Mouse (Mus musculus): ENCODE results near the gene Gja1. TPM values are rescaled to one million over a fixed set of nuclear protein-coding genes. Genes with fewer than 3 reads are reported as not detected.

The Gja1 gene
- polyA plus RNA-seq, 1 experiment from 2014 or later = 330 TPM

GRCm38 (mm10) chr10:56425016-56425798 lies 48.1 kb downstream of the Gja1 start:
- 0 out of 2 replicates have a peak overlapping the region, but pooled peaks have one; percentile 5 for H3K4me2 ChIP-seq
- 66% methylated on average over 15 of the region's 15 CpGs for WGBS
- no peaks in the 10 kb centered on the region for H3K27me3 ChIP-seq
- peak overlapping the region; percentile 76 for H3K27ac ChIP-seq
- no peaks in the 10 kb centered on the region for H3K9me3 ChIP-seq
- H3K4me3 ChIP-seq = no peak overlapping the region
- H3K9ac ChIP-seq = no peak overlapping the region
- no peaks in the 10 kb centered on the region for H3K36me3 ChIP-seq
- H3K4me1 ChIP-seq = peaks cover 19% of the 10 kb centered on the region
- ATAC-seq (ENCODE audit: insufficient number of reproducible peaks, insufficient read depth, low FRiP score, low TSS enrichment, low read depth) = no peak

GRCm38 (mm10) chr10:56426369-56426768 lies 49.2 kb downstream of the Gja1 start:
- H3K9ac ChIP-seq = no peak overlapping the region
- no peaks in the 10 kb centered on the region for H3K36me3 ChIP-seq
- H3K27me3 ChIP-seq = no peaks in the 10 kb centered on the region
- H3K9me3 ChIP-seq = no peaks in the 10 kb centered on the region
- no peak overlapping the region for H3K4me3 ChIP-seq
- no peak for ATAC-seq (ENCODE audit: insufficient number of reproducible peaks, insufficient read depth, low FRiP score, low TSS enrichment, low read depth)
- 60% methylated on average over 4 of the region's 4 CpGs for WGBS
- H3K27ac ChIP-seq = peak overlapping the region; percentile 36; the same call in 1 of the 2 replicates
- peaks cover 19% of the 10 kb centered on the region for H3K4me1 ChIP-seq
- H3K4me2 ChIP-seq = no peak overlapping the region

- no peaks in the 10 kb centered on the region for H3K36me3 ChIP-seq
- WGBS = 87% methylated on average over 2 of the region's 2 CpGs
- H3K4me3 ChIP-seq = no peak overlapping the region
- H3K4me1 ChIP-seq = peaks cover 25% of the 10 kb centered on the region
- no peaks in the 10 kb centered on the region for H3K9me3 ChIP-seq
- no peak overlapping the region for H3K9ac ChIP-seq
- H3K27me3 ChIP-seq = no peaks in the 10 kb centered on the region
- H3K27ac ChIP-seq = no peak overlapping the region
- no peak overlapping the region for H3K4me2 ChIP-seq
- ATAC-seq (ENCODE audit: insufficient number of reproducible peaks, insufficient read depth, low FRiP score, low TSS enrichment, low read depth) = no peak
Measured at GRCm38 (mm10) chr10:56427382-56427781, 50.3 kb downstream of the Gja1 start.

GRCm38 (mm10) chr10:56427827-56428226 lies 50.7 kb downstream of the Gja1 start:
- H3K4me2 ChIP-seq = no peak overlapping the region
- H3K9me3 ChIP-seq = no peaks in the 10 kb centered on the region
- H3K27me3 ChIP-seq = no peaks in the 10 kb centered on the region
- H3K27ac ChIP-seq = no peak overlapping the region
- no peak overlapping the region for H3K4me3 ChIP-seq
- 79% methylated on average over 2 of the region's 2 CpGs for WGBS
- H3K36me3 ChIP-seq = no peaks in the 10 kb centered on the region
- no peak overlapping the region for H3K9ac ChIP-seq
- H3K4me1 ChIP-seq = peaks cover 30% of the 10 kb centered on the region
- ATAC-seq (ENCODE audit: insufficient number of reproducible peaks, insufficient read depth, low FRiP score, low TSS enrichment, low read depth) = no peak

- Histone ChIP-seq H3K4me3 (no peak overlapping the region), H3K4me1 (peaks cover 29% of the 10 kb centered on the region), H3K27ac (no peak overlapping the region), H3K9ac (no peak overlapping the region), H3K4me2 (no peak overlapping the region), H3K27me3 (no peaks in the 10 kb centered on the region), H3K9me3 (no peaks in the 10 kb centered on the region), H3K36me3 (no peaks in the 10 kb centered on the region)
- no peak for ATAC-seq (ENCODE audit: insufficient number of reproducible peaks, insufficient read depth, low FRiP score, low TSS enrichment, low read depth)
- WGBS = 70% methylated on average over 5 of the region's 5 CpGs
Measured at GRCm38 (mm10) chr10:56429011-56429410, 51.9 kb downstream of the Gja1 start.

GRCm38 (mm10) chr10:56431600-56432389 lies 54.7 kb downstream of the Gja1 start:
- peak overlapping the region; percentile 64 for H3K9ac ChIP-seq
- peaks cover 11% of the 10 kb centered on the region for H3K4me1 ChIP-seq
- peak overlapping the region; percentile 87 for H3K27ac ChIP-seq
- no peaks in the 10 kb centered on the region for H3K27me3 ChIP-seq
- H3K4me3 ChIP-seq = peak overlapping the region; percentile 38
- H3K36me3 ChIP-seq = no peaks in the 10 kb centered on the region
- no peaks in the 10 kb centered on the region for H3K9me3 ChIP-seq
- H3K4me2 ChIP-seq = peak overlapping the region; percentile 70
- 6% methylated on average over 23 of the region's 23 CpGs for WGBS
- ATAC-seq (ENCODE audit: insufficient number of reproducible peaks, insufficient read depth, low FRiP score, low TSS enrichment, low read depth) = peak; percentile 59; the same call in 1 of the 2 replicates

GRCm38 (mm10) chr10:56432390-56432709 lies 55.2 kb downstream of the Gja1 start:
- no peak for ATAC-seq (ENCODE audit: insufficient number of reproducible peaks, insufficient read depth, low FRiP score, low TSS enrichment, low read depth)
- peak overlapping the region; percentile 87; the same call in 1 of the 2 replicates for H3K27ac ChIP-seq
- peak overlapping the region; percentile 70 for H3K4me2 ChIP-seq
- H3K9ac ChIP-seq = no peak overlapping the region
- peaks cover 11% of the 10 kb centered on the region for H3K4me1 ChIP-seq
- WGBS = 40% methylated on average over 6 of the region's 6 CpGs
- no peaks in the 10 kb centered on the region for H3K27me3 ChIP-seq
- no peaks in the 10 kb centered on the region for H3K36me3 ChIP-seq
- peak overlapping the region; percentile 38; the same call in 1 of the 2 replicates for H3K4me3 ChIP-seq
- no peaks in the 10 kb centered on the region for H3K9me3 ChIP-seq

- no peak overlapping the region for H3K4me3 ChIP-seq
- no peak overlapping the region for H3K4me2 ChIP-seq
- H3K27me3 ChIP-seq = no peaks in the 10 kb centered on the region
- WGBS = 83% methylated on average over 11 of the region's 11 CpGs
- no peak overlapping the region for H3K27ac ChIP-seq
- H3K4me1 ChIP-seq = peaks cover 5% of the 10 kb centered on the region
- no peak for ATAC-seq (ENCODE audit: insufficient number of reproducible peaks, insufficient read depth, low FRiP score, low TSS enrichment, low read depth)
- H3K9me3 ChIP-seq = no peaks in the 10 kb centered on the region
- H3K36me3 ChIP-seq = no peaks in the 10 kb centered on the region
- H3K9ac ChIP-seq = no peak overlapping the region
Measured at GRCm38 (mm10) chr10:56437290-56437689, 60.2 kb downstream of the Gja1 start.

- no peak for ATAC-seq (ENCODE audit: insufficient number of reproducible peaks, insufficient read depth, low FRiP score, low TSS enrichment, low read depth)
- no peaks in the 10 kb centered on the region for H3K4me1 ChIP-seq
- no peak overlapping the region for H3K4me2 ChIP-seq
- H3K9me3 ChIP-seq = no peaks in the 10 kb centered on the region
- no peaks in the 10 kb centered on the region for H3K27me3 ChIP-seq
- H3K9ac ChIP-seq = no peak overlapping the region
- WGBS = 83% methylated on average over 4 of the region's 4 CpGs
- no peak overlapping the region for H3K4me3 ChIP-seq
- H3K36me3 ChIP-seq = no peaks in the 10 kb centered on the region
- H3K27ac ChIP-seq = no peak overlapping the region
Measured at GRCm38 (mm10) chr10:56439638-56440037, 62.5 kb downstream of the Gja1 start.

- Histone ChIP-seq H3K27me3 (no peaks in the 10 kb centered on the region), H3K27ac (no peak overlapping the region), H3K36me3 (no peaks in the 10 kb centered on the region), H3K4me1 (no peaks in the 10 kb centered on the region), H3K9ac (no peak overlapping the region), H3K4me3 (no peak overlapping the region), H3K4me2 (no peak overlapping the region), H3K9me3 (no peaks in the 10 kb centered on the region)
- ATAC-seq (ENCODE audit: insufficient number of reproducible peaks, insufficient read depth, low FRiP score, low TSS enrichment, low read depth) = no peak
- WGBS = 76% methylated on average over 2 of the region's 2 CpGs
Measured at GRCm38 (mm10) chr10:56444457-56444856, 67.3 kb downstream of the Gja1 start.

GRCm38 (mm10) chr10:56449030-56449429 lies 71.9 kb downstream of the Gja1 start:
- 81% methylated on average over 4 of the region's 4 CpGs for WGBS

More at GRCm38 (mm10) chr10:56449030-56449429, 71.9 kb downstream of the Gja1 start:
- no peaks in the 10 kb centered on the region for H3K4me1 ChIP-seq
- ATAC-seq (ENCODE audit: insufficient number of reproducible peaks, insufficient read depth, low FRiP score, low TSS enrichment, low read depth) = no peak
- H3K9me3 ChIP-seq = no peaks in the 10 kb centered on the region
- no peak overlapping the region for H3K27ac ChIP-seq
- no peak overlapping the region for H3K4me2 ChIP-seq
- no peak overlapping the region for H3K9ac ChIP-seq
- H3K27me3 ChIP-seq = no peaks in the 10 kb centered on the region
- H3K4me3 ChIP-seq = no peak overlapping the region
- no peaks in the 10 kb centered on the region for H3K36me3 ChIP-seq
